In the genomic region with DNA sequence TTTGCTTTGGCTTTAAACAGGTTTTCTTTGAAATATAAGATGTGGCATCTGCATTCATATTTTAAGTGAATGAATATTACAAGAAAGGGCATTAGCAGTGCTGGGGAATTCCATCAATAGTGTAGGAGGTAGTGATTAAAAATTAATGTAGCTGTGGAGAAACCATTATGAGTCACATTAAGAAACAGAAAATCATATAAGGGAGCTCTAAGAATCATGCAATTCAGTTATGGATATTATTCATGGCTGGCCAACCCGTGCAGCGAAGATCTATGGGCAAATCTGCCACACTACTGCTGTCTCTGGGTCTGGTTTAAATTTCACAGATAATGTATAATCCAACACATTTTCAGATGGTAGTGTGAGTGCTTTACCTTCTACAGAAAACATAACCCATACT, we compare ENCODE assay signal across 22 mouse cellular contexts.
"Had no signal": no experiment of that assay in that cellular context is flagged by ENCODE, and none has a peak within 500 bp of the region (broad histone marks: within the 10 kb centered on the region; RNA-seq: fewer than 3 reads in every experiment).

No protein-coding gene starts in this region.

- H3K9me3 ChIP-seq: limb, embryonic 10.5 days; limb, embryonic 13.5 days; liver, embryonic 12.5 days; liver, embryonic 15.5 days; lung, embryonic 15.5 days; megakaryocyte, embryonic 14.5 days had no signal

- H3K4me2 ChIP-seq: limb, embryonic 13.5 days; liver, embryonic 12.5 days; liver, embryonic 15.5 days; lung, embryonic 15.5 days had no signal

- DNase-seq: kidney, adult 18-20 months; kidney, adult 9 months; kidney, postnatal 14 days; kidney, postnatal 4 days; liver; lung, adult 18-20 months; lung, postnatal 10 days; lung, postnatal 36 days; right cerebral cortex, adult 18-20 months; right cerebral cortex, postnatal 14 days; right cerebral cortex, postnatal 4 days; thymus, adult 2 months; thymus, postnatal 14 days; thymus, postnatal 4 days had no signal

- H3K4me3 ChIP-seq: limb, embryonic 10.5 days; limb, embryonic 13.5 days; liver, embryonic 12.5 days; liver, embryonic 15.5 days; lung, embryonic 15.5 days; megakaryocyte, embryonic 14.5 days had no signal

- H3K27ac ChIP-seq: limb, embryonic 10.5 days; limb, embryonic 13.5 days; liver, embryonic 12.5 days; liver, embryonic 15.5 days; lung, embryonic 15.5 days; stomach, postnatal 0 days had no signal

- ATAC-seq: intestine, embryonic 16.5 days; liver, embryonic 12.5 days had no signal

- H3K4me1 ChIP-seq: limb, embryonic 10.5 days; limb, embryonic 13.5 days; liver, embryonic 12.5 days; liver, embryonic 15.5 days; lung, embryonic 15.5 days had no signal

- H3K27me3 ChIP-seq: limb, embryonic 13.5 days; liver, embryonic 12.5 days; liver, embryonic 15.5 days; lung, embryonic 15.5 days; megakaryocyte, embryonic 14.5 days had no signal

- H3K9ac ChIP-seq: limb, embryonic 13.5 days; liver, embryonic 12.5 days; liver, embryonic 15.5 days; lung, embryonic 15.5 days had no signal

- H3K36me3 ChIP-seq: limb, embryonic 10.5 days; limb, embryonic 13.5 days; liver, embryonic 12.5 days; liver, embryonic 15.5 days; lung, embryonic 15.5 days had no signal
